Mouse (Mus musculus) hindlimb bud, embryonic 11.5 days (tissue): ENCODE measurements around the gene Plcg2.

Experiments used
- DNase-seq: peaks from one replicate; pipeline ENCODE4 v3.0.0-alpha.2; 2012; ENCODE audit warnings: low read depth, low spot score; ENCODE audit errors: extremely low spot score

Gene Plcg2

GRCm38 (mm10) chr8:117485316-117485715 lies 12.8 kb upstream of the Plcg2 start:
- no peak for DNase-seq

- no peak for DNase-seq
Measured at GRCm38 (mm10) chr8:117488246-117489005, 9.7 kb upstream of the Plcg2 start.

- no peak for DNase-seq
Measured at GRCm38 (mm10) chr8:117493543-117493942, 4.5 kb upstream of the Plcg2 start.

- DNase-seq: no peak
Measured at GRCm38 (mm10) chr8:117494874-117495273, 3.2 kb upstream of the Plcg2 start.

- DNase-seq: no peak
Measured at GRCm38 (mm10) chr8:117498915-117499540, 937 bp downstream of the Plcg2 start.

GRCm38 (mm10) chr8:117500232-117500823 lies 2.2 kb downstream of the Plcg2 start:
- DNase-seq: no peak

- no peak for DNase-seq
Measured at GRCm38 (mm10) chr8:117501323-117501722, 3.2 kb downstream of the Plcg2 start.

- no peak for DNase-seq
Measured at GRCm38 (mm10) chr8:117503405-117504069, 5.4 kb downstream of the Plcg2 start.

GRCm38 (mm10) chr8:117507703-117508102 lies 9.6 kb downstream of the Plcg2 start:
- DNase-seq: no peak

- DNase-seq: no peak
Measured at GRCm38 (mm10) chr8:117516876-117517565, 18.9 kb downstream of the Plcg2 start.

- no peak for DNase-seq
Measured at GRCm38 (mm10) chr8:117517861-117518260, 19.8 kb downstream of the Plcg2 start.

GRCm38 (mm10) chr8:117518873-117519272 lies 20.8 kb downstream of the Plcg2 start:
- no peak for DNase-seq

- no peak for DNase-seq
Measured at GRCm38 (mm10) chr8:117526185-117526584, 28.1 kb downstream of the Plcg2 start.

- DNase-seq: no peak
Measured at GRCm38 (mm10) chr8:117527983-117528382, 29.9 kb downstream of the Plcg2 start.

- no peak for DNase-seq
Measured at GRCm38 (mm10) chr8:117529177-117529576, 31.1 kb downstream of the Plcg2 start.

- DNase-seq: no peak
Measured at GRCm38 (mm10) chr8:117532381-117532972, 34.4 kb downstream of the Plcg2 start.

- no peak for DNase-seq
Measured at GRCm38 (mm10) chr8:117536862-117537261, 38.8 kb downstream of the Plcg2 start.

- no peak for DNase-seq
Measured at GRCm38 (mm10) chr8:117537751-117538150, 39.7 kb downstream of the Plcg2 start.

GRCm38 (mm10) chr8:117542951-117543350 lies 44.9 kb downstream of the Plcg2 start:
- no peak for DNase-seq

GRCm38 (mm10) chr8:117543789-117544188 lies 45.7 kb downstream of the Plcg2 start:
- DNase-seq: no peak

- no peak for DNase-seq
Measured at GRCm38 (mm10) chr8:117545043-117545442, 47.0 kb downstream of the Plcg2 start.
